Mouse (Mus musculus) layer of hippocampus, adult 18-20 months (tissue): ENCODE results near the gene Apod. TPM values are rescaled to one million over a fixed set of nuclear protein-coding genes. Genes with fewer than 3 reads are reported as not detected.
A peak's percentile ranks its signal among the peaks of the same experiment; 100 is the strongest.

ENCODE experiments used
- DNase-seq, 2 experiments: peaks; one replicate each; pipeline ENCODE4 v3.0.0; 2022; ENCODE audit warnings: low spot score in 2 of 2
- microRNA-seq, 2 experiments: library from miRNA; unstranded; fragments of <30 nt; microRNA quantifications; one replicate each; pipeline ENCODE4 v1.2.0; 2021
- total RNA-seq, 2 experiments: library from RNA; stranded (reverse); gene quantifications; 2 replicates each; pipeline ENCODE4 v1.2.3; 2021

Gene Apod
- total RNA-seq, 2 experiments from 2014 or later: 161 to 185 TPM

- DNase-seq: no peak
Observed at GRCm38 (mm10) chr16:31286801-31287488, 27.7 kb downstream of the Apod start.

- DNase-seq: no peak
Observed at GRCm38 (mm10) chr16:31281981-31282380, 32.6 kb downstream of the Apod start.

GRCm38 (mm10) chr16:31280176-31280575 lies 34.4 kb downstream of the Apod start:
- DNase-seq: no peak

GRCm38 (mm10) chr16:31278581-31278980 lies 36.0 kb downstream of the Apod start:
- no peak for DNase-seq

- no peak for DNase-seq
Observed at GRCm38 (mm10) chr16:31278081-31278480, 36.5 kb downstream of the Apod start.

GRCm38 (mm10) chr16:31276962-31277361 lies 37.6 kb downstream of the Apod start:
- no peak for DNase-seq

GRCm38 (mm10) chr16:31276539-31276938 lies 38.1 kb downstream of the Apod start:
- peak; percentile 21 to 62 for DNase-seq

GRCm38 (mm10) chr16:31274674-31275460 lies 39.7 kb downstream of the Apod start, which contains the start of gene Ppp1r2:
Gene Ppp1r2 (minus strand): TSS chr16:31275277.
- DNase-seq: peak; percentile 81 to 88

GRCm38 (mm10) chr16:31274084-31274483 lies 40.5 kb downstream of the Apod start:
- DNase-seq: no peak

GRCm38 (mm10) chr16:31266692-31267091 lies 47.9 kb downstream of the Apod start:
- no peak for DNase-seq

GRCm38 (mm10) chr16:31256151-31256550 lies 58.5 kb downstream of the Apod start:
- DNase-seq: no peak

- no peak for DNase-seq
Observed at GRCm38 (mm10) chr16:31255685-31256084, 58.9 kb downstream of the Apod start.

GRCm38 (mm10) chr16:31249401-31249800 lies 65.2 kb downstream of the Apod start:
- DNase-seq: no peak

- no peak for DNase-seq
Observed at GRCm38 (mm10) chr16:31248717-31249116, 65.9 kb downstream of the Apod start.

GRCm38 (mm10) chr16:31247442-31247841 lies 67.2 kb downstream of the Apod start:
- no peak for DNase-seq

Small RNA genes lying within 50 kb of the gene (microRNA-seq; reads per million reads assigned to microRNA genes)
- 0 reads per million in 2 experiments for gene Gm27415

Other genes with a start within 250 kb of the Apod start
- 10 to 100 TPM; 17.2 to 19.6 TPM for gene Xxylt1, start 233.4 kb downstream of the Apod start, total RNA-seq
- 100 to 1,000 TPM; 132 to 138 TPM for gene Acap2, start 113.6 kb downstream of the Apod start, total RNA-seq
- 100 to 1,000 TPM; 100 to 106 TPM for gene Ppp1r2, start 39.5 kb downstream of the Apod start, total RNA-seq
- gene Bdh1, start 107.5 kb upstream of the Apod start, total RNA-seq: 100 to 1,000 TPM in 1 of 2 experiments, 10 to 100 TPM in 1; 90.0 to 103 TPM